ENCODE assay signal across 14 mouse cellular contexts in the genomic region with DNA sequence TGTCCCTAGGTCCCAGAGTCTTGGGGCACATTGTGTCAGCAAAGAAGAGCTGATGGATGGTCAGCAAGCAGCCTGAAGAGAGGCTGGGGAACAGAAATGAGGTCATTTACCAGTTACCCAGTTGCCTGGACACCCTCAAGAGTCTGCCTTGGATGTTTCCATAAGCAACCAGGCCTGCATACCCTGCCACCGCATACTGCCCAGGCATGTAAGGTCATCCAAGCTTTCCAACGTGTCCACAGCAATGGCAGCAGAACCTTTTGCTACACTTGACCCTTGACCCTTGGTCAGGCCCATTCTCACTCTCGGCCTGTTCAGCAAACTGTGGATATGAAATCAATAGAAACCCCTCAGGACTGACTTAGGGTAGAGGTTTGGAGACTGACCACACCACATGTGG. TPM values are rescaled to one million over a fixed set of nuclear protein-coding genes. Genes with fewer than 3 reads are reported as not detected.
"Had no signal": no experiment of that assay in that cellular context is flagged by ENCODE, and none has a peak within 500 bp of the region (broad histone marks: within the 10 kb centered on the region; RNA-seq: fewer than 3 reads in every experiment).

No protein-coding gene starts in this region.

- H3K9ac ChIP-seq: limb, embryonic 13.5 days; liver, embryonic 13.5 days; lung, embryonic 14.5 days; neural tube, embryonic 13.5 days had no signal

- DNase-seq: kidney, adult 2 months; liver, embryonic 13.5 days; lung, embryonic 14.5 days; midbrain, embryonic 14.5 days; thymus, adult 18-20 months; thymus, postnatal 36 days had no signal

- H3K36me3 ChIP-seq: limb, embryonic 10.5 days; limb, embryonic 13.5 days; liver, embryonic 13.5 days; midbrain, embryonic 10.5 days; neural tube, embryonic 13.5 days had no signal

- H3K4me1 ChIP-seq: limb, embryonic 13.5 days; neural tube, embryonic 13.5 days had no signal

- H3K27me3 ChIP-seq: limb, embryonic 13.5 days; liver, embryonic 13.5 days; neural tube, embryonic 13.5 days had no signal

- H3K4me2 ChIP-seq: limb, embryonic 13.5 days; liver, embryonic 13.5 days; lung, embryonic 14.5 days; neural tube, embryonic 13.5 days had no signal

- ATAC-seq: intestine, postnatal 0 days; lung, postnatal 0 days had no signal

- H3K27ac ChIP-seq: kidney, postnatal 0 days; limb, embryonic 10.5 days; limb, embryonic 13.5 days; liver, embryonic 13.5 days; midbrain, embryonic 10.5 days; neural tube, embryonic 13.5 days had no signal

- H3K4me3 ChIP-seq: limb, embryonic 10.5 days; limb, embryonic 13.5 days; liver, embryonic 13.5 days; megakaryocyte, embryonic 14.5 days; midbrain, embryonic 10.5 days; neural tube, embryonic 13.5 days had no signal

- H3K9me3 ChIP-seq: limb, embryonic 10.5 days; limb, embryonic 13.5 days; liver, embryonic 13.5 days; megakaryocyte, embryonic 14.5 days; midbrain, embryonic 10.5 days; neural tube, embryonic 13.5 days had no signal

RNA-seq across cellular contexts. Expression of gene Tlr9, which starts 39.1 kb away (rescaled TPM):
- polyA plus RNA-seq: limb, embryonic 10.5 days; midbrain, embryonic 10.5 days; neural tube, embryonic 13.5 days had no signal
